Mouse (Mus musculus): ENCODE results near the gene Gaa.

GRCm38 (mm10) chr11:119223124-119223890, 44.4 kb upstream of the Gaa start:
- no peak for TF ChIP-seq CTCF (IDR thresholded peaks at IDR 0.05; ENCODE audit: low read depth)
- TF ChIP-seq EP300 (IDR thresholded peaks at IDR 0.05; ENCODE audit: low read depth), result no peak

All from liver, postnatal 0 days (tissue).